ENCODE assay signal across 17 mouse cellular contexts in the genomic region with DNA sequence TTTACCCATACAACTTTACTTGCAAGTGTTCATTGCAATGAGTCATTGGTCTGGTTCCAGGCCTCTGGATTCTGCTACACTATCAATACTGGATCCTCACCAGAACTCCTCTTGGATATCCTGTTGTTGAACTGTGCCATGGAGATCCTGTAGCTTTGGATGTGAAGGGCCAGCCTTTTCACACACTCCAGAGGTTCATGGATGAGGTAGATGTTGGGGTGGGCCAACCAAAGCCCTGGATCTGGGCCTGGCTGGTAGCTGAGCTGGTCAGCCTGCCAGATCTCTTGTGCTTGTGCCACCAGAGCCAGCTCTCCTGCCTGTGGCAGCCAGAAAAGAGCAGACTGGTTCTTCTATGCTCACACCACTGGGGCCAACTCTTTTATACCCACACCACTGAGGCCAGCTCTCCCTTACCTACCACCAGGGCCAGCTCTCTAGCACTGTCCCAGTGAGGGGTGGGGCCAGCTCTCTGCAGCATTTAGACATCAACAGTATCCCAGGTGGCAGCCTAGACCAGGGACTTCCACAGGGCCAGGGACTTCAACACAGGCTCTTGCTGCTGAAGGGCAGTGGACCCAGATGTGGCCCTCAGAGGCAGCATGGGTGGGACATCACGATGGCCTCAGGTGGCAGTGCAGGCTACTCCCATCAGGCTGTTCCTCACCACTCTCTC. TPM values are rescaled to one million over a fixed set of nuclear protein-coding genes. Genes with fewer than 3 reads are reported as not detected.
DNase-seq lines count a peak whose midpoint lies in the region; ATAC-seq and TF ChIP-seq lines count a peak whose summit lies in the region.
"Had no signal": no experiment of that assay in that cellular context is flagged by ENCODE, and none has a peak within 500 bp of the region (broad histone marks: within the 10 kb centered on the region; RNA-seq: fewer than 3 reads in every experiment).

No protein-coding gene starts in this region.

- no peaks in the 10 kb centered on the region; the same call in 1 of the 2 replicates for H3K4me1 ChIP-seq in cerebellum, adult 2 months (ENCODE audit: control insufficient read depth, insufficient read depth, low read length)
- H3K4me1 ChIP-seq in hindbrain, postnatal 0 days (ENCODE audit: insufficient read depth, low read length) = no peaks in the 10 kb centered on the region
- no peaks in the 10 kb centered on the region for H3K4me1 ChIP-seq in hindbrain, embryonic 14.5 days (replicated peaks; ENCODE audit: control insufficient read depth, insufficient read depth, low read length)
- no peaks in the 10 kb centered on the region for H3K4me1 ChIP-seq in liver, embryonic 11.5 days (replicated peaks; ENCODE audit: control insufficient read depth, insufficient read depth, low read length)

- no peak for TF ChIP-seq CTCF in cerebellum, adult 2 months (IDR thresholded peaks at IDR 0.05; ENCODE audit: borderline replicate concordance, insufficient read depth, low read depth, low read length)
- TF ChIP-seq CTCF in hindbrain, postnatal 0 days (IDR thresholded peaks at IDR 0.05; ENCODE audit: low read depth) = no peak

- no peak overlapping the region for H3K4me3 ChIP-seq in cerebellum, adult 2 months (replicated peaks; ENCODE audit: insufficient read depth, low read depth, low read length)
- no peak overlapping the region for H3K4me3 ChIP-seq in hindbrain, postnatal 0 days (ENCODE audit: low read length)
- no peak overlapping the region for H3K4me3 ChIP-seq in hindbrain, embryonic 14.5 days (replicated peaks; ENCODE audit: low read length)
- no peak overlapping the region for H3K4me3 ChIP-seq in liver, embryonic 11.5 days (ENCODE audit: low read depth, low read length)

- no peaks in the 10 kb centered on the region for H3K27me3 ChIP-seq in cerebellum, adult 2 months (ENCODE audit: control insufficient read depth, insufficient read depth, low read length)
- no peaks in the 10 kb centered on the region for H3K27me3 ChIP-seq in hindbrain, postnatal 0 days (ENCODE audit: insufficient read depth, low read length)
- H3K27me3 ChIP-seq in hindbrain, embryonic 14.5 days (ENCODE audit: control insufficient read depth, insufficient read depth, low read length) = no peaks in the 10 kb centered on the region
- no peaks in the 10 kb centered on the region for H3K27me3 ChIP-seq in liver, embryonic 11.5 days (replicated peaks; ENCODE audit: control insufficient read depth, insufficient read depth, low read length)

- DNase-seq in cerebellum, adult 2 months = peak; percentile 30 to 33
- no peak for DNase-seq in cerebellum, adult 9-10 months
- DNase-seq in hindbrain, postnatal 0 days (ENCODE audit: low spot score) = no peak
- DNase-seq in hindbrain, embryonic 14.5 days (ENCODE audit: low spot score) = no peak
- peak; percentile 16 for DNase-seq in 3T3-L1 (ENCODE audit: low read depth, low spot score)
- no peak for DNase-seq in liver, embryonic 11.5 days (ENCODE audit: low spot score)
- DNase-seq in embryo, embryonic 10.5 days (ENCODE audit: low spot score) = no peak
- no peak for DNase-seq in thymus, adult 18-20 months
- DNase-seq: kidney, postnatal 36 days; lung, embryonic 14.5 days; thymus, postnatal 36 days had no signal

- H3K9ac ChIP-seq in hindbrain, postnatal 0 days (replicated peaks; ENCODE audit: low read length) = no peak overlapping the region
- no peak overlapping the region for H3K9ac ChIP-seq in hindbrain, embryonic 14.5 days
- H3K9ac ChIP-seq in liver, embryonic 11.5 days (ENCODE audit: low read depth, low read length) = no peak overlapping the region
- H3K9ac ChIP-seq: lung, embryonic 14.5 days had no signal

- no peaks in the 10 kb centered on the region for H3K9me3 ChIP-seq in hindbrain, postnatal 0 days (ENCODE audit: low read length)
- H3K9me3 ChIP-seq in hindbrain, embryonic 14.5 days (ENCODE audit: control insufficient read depth, low read length) = no peaks in the 10 kb centered on the region
- H3K9me3 ChIP-seq in liver, embryonic 11.5 days (ENCODE audit: control insufficient read depth, low read length) = no peaks in the 10 kb centered on the region

- ATAC-seq in hindbrain, postnatal 0 days = peak; percentile 24; the same call in 1 of the 2 replicates
- no peak for ATAC-seq in hindbrain, embryonic 14.5 days (ENCODE audit: low FRiP score)
- 0 out of 2 replicates have a peak, but pooled peaks have one; percentile 45 for ATAC-seq in liver, embryonic 11.5 days (replicated peaks; ENCODE audit: low FRiP score)

- H3K4me2 ChIP-seq in hindbrain, postnatal 0 days (ENCODE audit: low read depth, low read length) = no peak overlapping the region
- H3K4me2 ChIP-seq in hindbrain, embryonic 14.5 days (replicated peaks) = no peak overlapping the region
- no peak overlapping the region for H3K4me2 ChIP-seq in liver, embryonic 11.5 days
- H3K4me2 ChIP-seq: heart, embryonic 11.5 days; lung, embryonic 14.5 days had no signal

- H3K36me3 ChIP-seq in hindbrain, postnatal 0 days (ENCODE audit: insufficient read depth, low read length) = no peaks in the 10 kb centered on the region
- H3K36me3 ChIP-seq in hindbrain, embryonic 14.5 days (replicated peaks; ENCODE audit: control insufficient read depth, insufficient read depth) = peaks cover 11% of the 10 kb centered on the region
- H3K36me3 ChIP-seq in liver, embryonic 11.5 days (ENCODE audit: control insufficient read depth, insufficient read depth, low read length) = peaks cover 2% of the 10 kb centered on the region; the same call in 1 of the 2 replicates

- WGBS in cerebellum, adult 2 months = 93% methylated on average over 1 of the region's 1 CpGs
- WGBS in hindbrain, postnatal 0 days = 93% methylated on average over 1 of the region's 1 CpGs
- WGBS in hindbrain, embryonic 14.5 days = 92% methylated on average over 1 of the region's 1 CpGs
- 96% methylated on average over 1 of the region's 1 CpGs for WGBS in liver, embryonic 11.5 days

- H3K27ac ChIP-seq in cerebellum, adult 2 months (ENCODE audit: insufficient read depth, low read length) = no peak overlapping the region
- no peak overlapping the region for H3K27ac ChIP-seq in hindbrain, postnatal 0 days
- no peak overlapping the region for H3K27ac ChIP-seq in hindbrain, embryonic 14.5 days
- no peak overlapping the region for H3K27ac ChIP-seq in liver, embryonic 11.5 days (ENCODE audit: low read depth, low read length)

- no peak for TF ChIP-seq POLR2A in cerebellum, adult 2 months (IDR thresholded peaks at IDR 0.05; ENCODE audit: borderline replicate concordance, insufficient read depth, low read length)

RNA-seq across cellular contexts. Expression of gene Dennd5b, which starts 24.2 kb away (rescaled TPM):
- polyA plus RNA-seq in cerebellum, adult 2 months (2012; rRNA removed) = 19.5 and 19.9 TPM in 2 replicates
- 42.4 and 61.0 TPM in 2 replicates for total RNA-seq in hindbrain, postnatal 0 days (2014; rRNA removed)
- polyA plus RNA-seq in hindbrain, postnatal 0 days (2015; fragmentation: Nextera tagmentation; extraction: Ambion mirVana) = 11.9 TPM in 2 replicates
- 18.4 and 21.1 TPM in 2 replicates for polyA plus RNA-seq in hindbrain, embryonic 14.5 days (2014; fragmentation: Nextera tagmentation; extraction: Ambion mirVana)
- polyA plus RNA-seq in liver, embryonic 11.5 days (2014; fragmentation: Nextera tagmentation; extraction: Ambion mirVana) = 11.0 and 11.3 TPM in 2 replicates

RNA-seq across cellular contexts. Expression of gene Gm10203, which starts 52.7 kb away (rescaled TPM):
- polyA plus RNA-seq in cerebellum, adult 2 months (2012; rRNA removed) = not detected in 2 replicates
- total RNA-seq in hindbrain, postnatal 0 days (2014; rRNA removed) = not detected in 2 replicates
- polyA plus RNA-seq in hindbrain, postnatal 0 days (2015; fragmentation: Nextera tagmentation; extraction: Ambion mirVana) = not detected in 2 replicates
- polyA plus RNA-seq in hindbrain, embryonic 14.5 days (2014; fragmentation: Nextera tagmentation; extraction: Ambion mirVana) = not detected in 2 replicates
- polyA plus RNA-seq in liver, embryonic 11.5 days (2014; fragmentation: Nextera tagmentation; extraction: Ambion mirVana) = not detected in 2 replicates
- total RNA-seq: adrenal gland, adult 18-20 months; gastrocnemius, adult 18-20 months; left cerebral cortex, adult 8-10 months; megakaryocyte, adult 5-6 weeks had no signal
- polyA plus RNA-seq: heart, embryonic 11.5 days; lung, embryonic 14.5 days; neural tube, embryonic 11.5 days had no signal

Comparison
In these comparisons a context has a peak if more than half of its experiments do, and no peak if none do; other contexts are left out.
1. DNase-seq: peak in cerebellum, adult 2 months (2 of 2) and 3T3-L1 (single experiment); none in cerebellum, adult 9-10 months (single experiment), hindbrain, postnatal 0 days (single experiment), hindbrain, embryonic 14.5 days (single experiment), liver, embryonic 11.5 days (single experiment), embryo, embryonic 10.5 days (single experiment) and thymus, adult 18-20 months (0 of 2).